Mouse (Mus musculus) thymus, postnatal 10 days (tissue): ENCODE measurements around the gene Dhodh.
A peak's percentile ranks its signal among the peaks of the same experiment; 100 is the strongest.

Source experiments
- DNase-seq, 2 experiments: peaks; one replicate each; pipeline ENCODE4 v3.0.0; 2021; ENCODE audit warnings: low spot score in 2 of 2

Gene Dhodh

DNA sequence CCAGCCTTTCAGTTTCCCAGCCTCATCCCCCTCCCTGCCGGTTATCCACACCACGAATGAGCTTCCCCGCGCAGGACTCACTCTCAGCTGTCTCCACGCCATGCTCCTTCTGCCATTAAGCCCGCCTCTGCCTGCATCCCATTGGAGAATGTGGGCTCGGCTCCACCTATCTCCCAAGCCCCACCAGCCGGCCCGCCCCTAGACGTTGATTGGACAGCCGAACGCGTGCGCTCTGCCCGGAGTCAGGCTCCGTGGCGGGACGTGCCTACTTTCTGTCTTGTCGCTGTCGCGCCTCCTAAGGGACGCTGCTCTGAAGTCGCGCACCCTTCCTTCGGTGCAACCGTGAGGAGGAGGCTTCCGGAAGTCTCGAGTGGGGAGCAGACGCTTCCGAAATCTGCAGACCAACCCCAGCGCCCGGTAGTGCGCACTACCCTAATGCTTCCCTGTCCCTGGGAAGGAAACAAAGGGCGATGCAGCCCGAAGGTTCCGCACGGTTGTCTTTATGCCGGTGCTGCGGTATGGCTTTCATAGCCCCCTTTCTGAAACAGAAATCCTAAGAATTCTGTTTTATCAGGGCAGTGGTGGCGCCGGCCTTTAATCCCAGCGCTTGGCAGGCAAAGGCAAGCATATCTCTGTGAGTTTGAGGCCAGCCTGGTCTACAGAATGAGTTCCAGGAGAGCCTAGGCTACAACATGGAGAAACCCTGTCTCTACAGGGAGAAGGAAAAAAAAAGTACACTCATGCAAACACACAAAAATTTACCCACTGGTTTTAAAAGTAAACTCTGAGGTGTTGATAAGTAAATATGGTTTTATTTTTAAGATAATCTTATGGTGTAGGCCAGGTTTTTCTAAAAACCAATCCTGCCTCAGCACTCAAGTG lies at the start of gene Dhodh:
Gene Dhodh, minus strand, starts transcription at position 403 of the 882 bp plus-strand sequence.
- peak; percentile 94 to 95 for DNase-seq

DNA sequence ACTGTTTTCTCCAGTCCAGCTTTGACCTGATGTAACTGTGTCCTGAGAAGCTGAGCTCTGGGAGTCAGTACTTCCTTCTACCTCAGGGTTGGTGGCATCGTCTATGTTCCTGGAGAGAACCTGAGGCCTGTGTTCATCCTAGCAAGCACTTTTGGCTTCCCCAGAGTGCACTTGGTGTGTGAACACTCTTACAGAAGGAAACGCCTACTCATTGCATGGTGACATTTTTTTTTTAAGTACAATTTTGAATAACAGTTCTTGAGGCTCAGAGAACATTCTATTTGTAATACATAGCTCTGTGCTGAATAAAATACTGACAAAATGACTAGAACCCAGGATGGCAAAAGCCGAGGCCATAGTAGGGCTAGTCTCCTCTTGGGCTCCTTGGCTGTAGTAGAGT lies 48.4 kb upstream of the Dhodh start:
- DNase-seq = no peak

DNA sequence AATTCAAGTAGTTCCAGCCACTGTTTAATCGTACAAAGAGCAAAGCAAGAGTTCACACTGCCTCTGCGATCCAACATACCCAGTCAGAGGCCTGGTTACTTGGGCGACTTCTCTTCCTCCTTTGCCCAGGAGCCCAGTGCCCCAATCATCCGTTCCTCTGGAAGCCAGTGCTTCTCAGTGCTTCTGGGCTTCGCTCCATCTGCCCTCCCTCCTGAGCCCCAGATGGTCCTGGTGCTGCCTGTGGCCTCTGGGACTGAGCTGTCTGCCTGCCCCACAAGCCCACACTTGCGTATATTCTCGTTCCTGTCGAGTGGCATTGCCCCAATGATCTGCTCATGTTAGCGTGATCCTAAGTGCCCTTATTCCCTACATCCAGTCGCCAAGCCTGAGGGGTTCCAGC lies 42.3 kb upstream of the Dhodh start:
- DNase-seq = no peak

DNA sequence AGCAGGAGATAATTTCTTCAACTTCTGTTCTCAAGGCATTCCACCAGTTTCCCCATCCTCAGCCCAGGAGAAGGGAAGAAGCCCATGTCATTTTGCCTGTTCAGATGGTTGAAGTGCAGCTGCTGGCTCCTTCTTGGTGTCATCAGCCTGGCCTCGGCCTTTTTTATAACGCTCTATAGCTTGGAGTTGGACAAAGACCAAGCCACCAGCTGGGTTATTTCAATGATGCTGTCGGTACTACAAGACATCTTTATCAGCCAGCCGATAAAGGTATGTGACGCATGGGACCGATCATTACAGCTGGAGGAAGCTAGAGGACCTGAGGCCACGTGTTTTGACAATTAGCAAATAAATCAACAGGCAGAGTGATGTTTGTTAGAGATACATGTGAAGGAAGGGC lies 40.0 kb upstream of the Dhodh start:
- no peak for DNase-seq

DNA sequence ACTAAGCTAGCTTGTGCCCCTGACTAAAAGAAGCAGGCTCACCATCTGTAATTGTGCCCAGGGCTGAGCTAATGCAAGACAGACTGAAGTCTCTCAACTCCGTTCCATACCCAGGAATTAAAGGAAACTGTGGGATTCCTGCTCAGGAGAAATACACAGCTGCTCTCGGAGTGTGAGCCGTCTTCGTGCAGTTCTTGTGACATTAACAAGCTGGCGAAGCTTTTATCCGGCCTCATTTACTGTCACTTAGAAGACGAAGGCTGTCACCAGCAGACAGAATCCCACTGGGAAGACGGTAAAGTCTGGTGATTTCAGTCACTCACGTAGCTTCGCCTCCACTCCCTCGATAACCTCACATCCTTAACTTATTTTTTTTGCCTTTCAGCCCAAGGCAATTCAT lies 38.9 kb upstream of the Dhodh start:
- DNase-seq = no peak

DNA sequence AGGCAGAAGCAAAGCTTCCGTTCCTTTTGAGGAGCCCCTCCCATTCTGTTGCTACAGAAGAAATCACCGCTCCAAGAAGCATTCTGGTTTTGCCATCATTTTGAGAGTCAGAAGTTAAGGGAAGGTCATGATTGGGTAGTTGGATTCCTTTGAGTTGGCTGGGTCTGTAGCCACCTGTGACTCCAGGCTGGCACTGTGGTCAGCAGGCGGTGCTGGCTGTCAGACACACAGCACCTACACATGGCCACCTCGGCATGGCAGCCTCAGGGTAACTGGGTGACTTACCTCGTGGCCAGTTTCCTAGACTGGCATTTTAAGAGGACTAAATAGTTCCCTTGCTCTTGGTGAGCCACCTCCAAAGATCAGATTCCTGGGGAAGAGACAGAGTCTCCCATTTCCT lies 32.8 kb upstream of the Dhodh start:
- DNase-seq = no peak

DNA sequence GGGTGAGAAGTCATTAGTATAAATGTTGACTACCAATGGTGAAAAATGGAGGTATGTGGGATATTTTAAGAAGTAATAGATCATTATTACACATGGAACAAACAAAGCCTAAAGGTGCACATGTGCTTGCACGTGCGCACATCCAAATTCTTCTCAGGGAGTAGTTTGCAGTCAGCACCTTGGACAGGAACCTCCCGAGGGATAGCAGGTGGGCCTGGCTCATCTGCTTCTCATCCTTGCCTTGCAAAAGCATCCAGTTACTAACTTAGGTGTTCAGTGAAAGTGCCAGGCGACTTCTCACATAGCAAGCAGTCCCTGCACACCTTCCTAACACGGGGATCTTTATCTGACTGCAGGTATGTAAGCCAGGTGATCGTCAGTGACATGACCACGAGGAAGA lies 31.9 kb upstream of the Dhodh start:
- no peak for DNase-seq

DNA sequence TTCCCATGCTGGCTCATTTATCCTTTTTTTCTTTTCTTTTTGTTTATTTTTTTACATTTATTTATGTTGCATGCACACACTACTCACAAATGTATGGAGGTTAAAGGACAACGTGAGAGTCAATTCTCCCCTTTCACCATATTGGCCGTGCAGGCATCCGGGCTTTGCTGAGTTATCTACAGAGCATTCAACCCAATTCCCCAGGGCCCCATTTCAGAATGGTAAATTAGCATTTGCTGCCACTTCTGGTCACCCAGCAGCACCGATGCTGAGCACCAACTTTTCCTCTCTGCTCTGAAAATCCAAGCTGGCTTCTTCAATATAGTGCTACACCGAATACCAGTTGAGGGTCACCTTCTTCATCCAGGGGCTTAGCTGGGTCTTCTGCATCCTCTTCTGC lies 30.4 kb upstream of the Dhodh start:
- DNase-seq = no peak

DNA sequence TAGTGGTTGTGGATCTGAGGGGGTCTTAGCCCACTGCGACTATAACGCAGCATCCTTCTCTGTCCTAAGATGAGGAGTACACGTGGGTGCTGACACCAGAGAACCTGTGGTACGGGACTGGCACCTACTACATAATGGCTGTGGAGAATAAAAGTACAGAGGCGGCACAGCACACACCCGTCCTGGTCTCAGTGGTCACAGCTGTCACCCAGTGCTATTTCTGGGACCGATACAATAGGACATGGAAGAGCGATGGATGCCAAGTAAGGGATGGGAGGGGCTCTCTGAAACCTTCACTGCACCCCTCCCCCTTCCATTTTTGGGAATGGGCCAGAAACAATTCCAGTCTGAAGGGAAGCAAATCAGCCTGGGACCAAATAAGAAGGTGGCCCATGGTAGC lies 26.7 kb upstream of the Dhodh start:
- DNase-seq = no peak

DNA sequence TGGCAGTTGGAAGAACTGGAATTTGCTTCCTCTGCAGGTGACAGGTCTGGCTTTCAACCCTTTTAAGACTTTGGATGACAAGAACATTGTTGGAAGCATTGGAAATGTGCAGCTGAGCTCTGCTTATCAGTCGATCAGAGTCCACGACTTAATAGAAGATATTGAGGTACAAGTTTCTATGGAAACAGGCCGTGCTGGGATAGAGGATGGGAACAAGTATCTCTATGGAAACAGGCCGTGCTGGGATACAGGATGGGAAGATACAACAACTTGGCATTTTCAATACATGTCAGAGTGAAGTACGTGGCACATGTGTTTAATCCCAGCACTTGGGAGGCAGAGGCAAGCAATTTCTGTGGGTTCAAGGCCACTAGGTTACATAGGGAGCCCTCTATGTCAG lies 24.0 kb upstream of the Dhodh start:
- DNase-seq = no peak

DNA sequence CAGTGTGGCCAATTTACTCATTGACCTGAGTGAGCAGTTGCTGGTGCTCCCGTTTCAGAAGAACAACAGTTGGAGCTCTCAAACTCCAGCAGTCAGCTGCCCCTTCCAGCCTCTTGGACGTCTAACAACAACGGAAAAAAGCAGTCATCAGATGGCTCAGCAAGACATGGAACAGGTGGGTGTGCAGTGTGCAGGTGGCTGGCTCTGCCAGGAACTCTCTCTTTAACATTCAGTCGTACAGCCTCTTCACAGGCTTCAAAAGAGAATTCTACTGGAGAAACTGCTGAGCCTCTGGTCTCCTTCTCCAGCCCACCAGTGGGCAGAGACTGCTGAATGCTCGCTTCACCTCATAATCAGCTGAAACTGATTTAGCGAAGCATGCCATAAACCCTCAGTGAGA lies 20.2 kb upstream of the Dhodh start:
- no peak for DNase-seq

DNA sequence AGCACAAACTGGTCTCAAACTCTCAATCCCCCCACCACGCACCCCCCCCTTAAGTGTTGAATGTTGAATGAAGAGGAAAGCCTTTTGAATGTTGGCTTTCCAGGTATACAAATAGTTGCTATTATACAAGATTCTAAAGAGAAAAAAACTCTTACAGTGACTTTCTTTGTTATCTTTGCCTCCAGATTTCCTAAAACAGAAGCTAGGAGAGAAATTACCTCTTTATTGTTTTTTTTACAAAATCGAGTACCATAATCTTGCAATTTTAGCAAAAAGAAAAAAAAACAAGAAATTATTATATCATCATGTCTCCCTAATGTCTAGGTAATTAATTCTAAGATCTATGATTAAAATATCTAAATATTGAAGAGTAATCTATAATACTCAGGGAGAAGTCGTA lies 7.1 kb upstream of the Dhodh start:
- no peak for DNase-seq

DNA sequence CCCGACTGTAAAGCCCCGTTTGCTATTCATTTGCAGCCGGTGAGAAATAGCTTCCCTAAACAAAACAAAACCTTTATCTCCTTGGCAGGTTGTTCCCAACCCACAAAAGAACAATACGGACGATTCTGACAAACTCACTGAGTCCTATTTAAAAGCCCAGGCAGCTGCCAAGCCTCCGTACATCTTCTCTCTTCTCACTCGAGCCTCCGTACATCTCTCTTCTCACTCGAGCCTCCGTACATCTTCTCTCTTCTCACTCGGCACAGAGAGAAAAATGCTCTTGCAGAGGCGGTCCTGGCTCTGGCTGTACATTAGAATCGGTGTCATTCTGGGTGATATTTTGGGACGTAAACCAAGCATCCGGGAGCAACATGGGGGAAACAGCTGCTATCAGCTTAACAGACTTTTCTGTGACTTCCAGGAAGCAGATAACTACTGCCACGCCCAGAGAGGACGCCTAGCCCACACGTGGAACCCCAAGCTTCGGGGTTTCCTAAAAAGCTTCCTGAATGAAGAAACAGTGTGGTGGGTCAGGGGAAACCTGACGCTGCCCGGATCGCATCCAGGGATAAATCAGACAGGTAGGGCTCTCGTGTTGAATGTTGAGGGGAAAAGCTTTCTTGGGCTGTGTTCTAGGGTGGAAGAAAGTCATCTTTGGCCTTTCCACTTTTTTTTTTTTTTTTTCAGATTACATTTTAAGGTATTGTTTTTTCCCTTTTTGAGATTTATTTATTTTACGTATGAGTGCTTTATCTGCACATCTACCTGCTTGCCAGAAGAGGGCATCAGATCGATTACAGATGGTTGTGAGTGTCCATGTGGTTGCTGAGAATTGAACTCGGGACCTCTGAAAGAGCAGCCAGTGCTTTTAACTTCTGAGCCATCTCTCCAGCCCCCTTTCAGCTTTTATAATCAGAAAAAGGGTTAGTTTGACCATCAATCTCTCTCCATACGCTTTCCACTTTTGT lies 6.1 kb upstream of the Dhodh start, which contains the start of gene Pkd1l3:
Gene Pkd1l3, plus strand, starts transcription at position 275 of the 968 bp plus-strand sequence.
- DNase-seq = no peak

DNA sequence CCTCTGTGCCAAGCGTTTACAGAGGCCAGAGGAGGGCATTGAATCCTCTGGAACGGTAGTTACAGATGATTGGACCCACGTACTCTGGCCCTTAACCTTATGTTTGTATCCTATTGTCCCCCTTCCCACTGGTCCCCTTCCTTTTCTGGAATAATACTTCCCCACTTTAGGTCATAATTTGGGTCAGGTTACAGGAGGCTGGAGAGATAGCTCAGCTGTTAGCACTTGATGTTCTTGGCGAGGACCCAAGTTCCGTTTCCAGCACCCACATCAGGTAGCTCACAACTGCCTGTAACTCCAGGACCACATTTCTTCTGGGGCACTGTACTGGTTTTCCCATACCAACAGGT lies 655 bp upstream of the Dhodh start:
- DNase-seq = no peak

DNA sequence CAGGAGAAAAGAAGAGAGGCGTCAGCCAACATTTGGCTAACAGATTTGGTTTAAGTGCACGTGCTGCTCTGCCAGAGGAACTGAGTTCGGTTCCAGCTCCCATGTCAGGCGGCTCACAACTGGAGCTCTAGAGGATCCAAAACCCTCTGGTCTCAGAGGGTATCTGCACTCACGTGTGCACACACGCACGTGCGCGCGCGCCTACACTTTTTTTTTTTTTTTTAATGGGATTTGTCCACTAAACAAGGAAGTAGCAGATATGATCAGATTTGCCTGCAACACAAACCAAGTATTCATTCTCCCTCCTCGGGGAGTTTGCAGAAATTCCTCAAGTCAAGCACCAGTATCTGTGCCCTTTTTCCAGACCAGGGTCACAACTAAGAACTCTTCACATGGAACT lies 823 bp downstream of the Dhodh start:
- no peak for DNase-seq

DNA sequence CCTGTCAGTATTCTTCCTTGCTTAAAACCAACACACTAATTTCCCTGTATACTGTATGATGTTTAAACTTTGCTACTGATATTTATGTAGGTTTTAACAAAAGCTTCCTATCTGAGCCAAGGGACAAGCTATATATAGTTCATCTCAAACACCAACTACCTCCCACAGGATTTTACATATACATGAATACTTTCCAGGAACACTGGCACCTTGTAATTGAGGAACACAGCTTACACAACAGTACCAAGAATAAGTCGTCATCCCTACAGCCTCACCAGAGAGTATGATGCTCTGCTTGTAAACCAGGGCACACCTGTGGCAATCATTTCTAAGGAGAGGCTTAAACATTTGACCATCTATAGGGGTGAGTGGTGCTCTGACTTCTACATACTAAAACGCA lies 1.7 kb downstream of the Dhodh start:
- DNase-seq = no peak

DNA sequence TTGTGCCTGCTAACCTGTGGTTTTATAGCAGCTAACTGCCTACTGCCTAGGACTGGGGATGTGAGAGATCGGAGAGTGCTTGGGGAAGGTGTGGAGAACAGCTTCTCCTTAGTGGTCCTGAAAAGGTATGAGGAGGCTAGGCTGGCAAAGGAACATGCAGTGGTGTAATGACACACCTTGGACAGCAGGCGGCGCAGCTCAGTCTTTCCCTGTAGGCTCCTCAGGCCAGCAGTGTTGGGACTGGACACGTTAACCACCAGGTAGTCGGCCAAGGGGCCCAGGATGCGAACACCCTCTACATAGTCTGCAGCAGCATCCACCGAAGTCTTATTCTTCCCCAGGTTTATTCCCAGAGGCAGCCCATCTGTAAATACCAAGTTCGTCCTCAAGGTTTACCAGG lies 12.6 kb downstream of the Dhodh start:
- DNase-seq = peak in 1 of 2 experiments; percentile 63

DNA sequence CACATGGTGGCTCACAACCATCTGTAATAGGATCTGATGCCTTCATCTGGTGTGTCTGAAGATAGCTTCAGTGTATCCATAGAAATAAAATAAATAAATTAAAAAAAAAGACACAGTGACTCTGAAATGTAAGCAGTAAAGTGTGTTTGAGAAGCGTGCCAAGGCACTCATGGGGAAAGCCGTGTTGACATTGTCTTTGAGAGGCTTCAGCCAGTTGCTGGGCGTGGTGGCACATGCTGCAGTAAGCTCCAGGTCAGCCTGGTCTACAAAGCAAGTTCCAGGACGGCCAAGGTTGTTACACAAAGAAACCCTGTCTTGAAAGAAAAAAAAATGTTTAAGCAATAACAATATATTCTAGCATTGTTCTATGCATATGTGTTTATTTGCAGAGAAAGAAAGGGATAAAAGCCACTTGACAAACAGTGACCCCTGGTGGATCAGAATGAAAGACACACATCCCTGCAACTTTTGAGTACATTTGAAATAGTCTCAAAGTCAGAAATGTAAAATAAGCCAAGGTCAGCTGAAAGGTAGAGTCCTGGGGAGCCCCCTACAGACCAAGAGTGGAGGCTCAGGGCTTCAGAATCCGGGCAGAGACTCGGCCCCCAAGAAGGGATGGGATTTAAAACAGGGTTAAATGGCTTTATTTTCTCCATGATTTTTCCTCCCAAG lies 15.2 kb downstream of the Dhodh start:
- DNase-seq = peak in 1 of 2 experiments; percentile 36

DNA sequence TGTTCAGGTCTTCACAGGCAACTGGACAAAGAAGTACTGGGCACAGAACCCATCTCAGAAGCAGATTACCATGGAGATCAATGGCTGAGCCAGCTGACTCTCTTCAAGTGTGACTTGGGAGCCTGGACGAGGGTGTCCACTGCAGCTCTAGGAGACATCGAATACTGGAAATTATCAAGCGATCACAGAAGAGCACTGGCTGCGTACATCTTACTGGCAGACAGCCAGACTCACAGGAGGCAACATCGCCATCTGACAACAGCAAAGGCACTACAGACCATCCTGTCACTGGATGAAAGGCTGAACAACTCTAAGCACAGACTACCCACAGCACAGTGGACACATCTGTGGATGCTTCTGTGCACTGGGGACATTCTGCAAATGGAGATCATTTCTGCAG lies 16.3 kb downstream of the Dhodh start:
- DNase-seq = no peak

DNA sequence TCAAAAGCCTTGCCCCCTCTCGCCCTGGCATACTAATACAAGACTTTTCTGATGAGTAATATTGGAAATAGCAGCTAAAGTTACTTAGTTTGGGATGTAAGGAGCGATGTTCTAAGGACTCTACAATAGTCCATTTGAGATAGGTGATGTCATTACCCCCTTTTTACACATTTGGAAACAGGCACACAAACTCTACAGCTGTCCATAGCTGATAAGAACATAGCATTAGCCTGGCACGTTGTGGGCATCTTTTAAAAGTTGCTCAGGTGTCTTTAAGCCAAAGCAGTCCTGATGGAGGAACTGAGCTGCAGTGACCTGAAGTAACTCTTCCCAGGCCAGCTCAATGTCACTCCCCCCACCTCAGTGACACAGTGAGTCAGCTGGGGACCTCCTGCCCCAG lies 17.1 kb downstream of the Dhodh start:
- DNase-seq = no peak

DNA sequence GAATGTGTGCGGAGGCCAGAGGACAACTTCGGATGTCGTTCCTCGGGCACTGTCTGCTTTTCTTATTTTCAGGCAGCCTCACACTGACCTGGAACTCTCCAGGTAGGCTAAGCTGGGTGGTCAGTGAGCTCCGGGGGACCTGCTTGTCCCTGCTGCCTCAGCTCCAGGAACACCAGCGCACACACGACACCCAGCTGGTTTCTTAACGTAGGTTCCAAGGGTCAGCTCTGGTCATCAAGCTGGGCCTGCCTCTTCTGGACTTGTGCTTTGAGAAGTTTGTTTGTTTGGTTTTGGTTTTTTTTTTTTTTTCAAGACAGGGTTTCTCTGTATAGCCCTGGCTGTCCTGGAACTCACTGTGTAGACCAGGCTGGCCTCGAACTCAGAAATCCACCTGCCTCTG lies 17.6 kb downstream of the Dhodh start:
- no peak for DNase-seq

DNA sequence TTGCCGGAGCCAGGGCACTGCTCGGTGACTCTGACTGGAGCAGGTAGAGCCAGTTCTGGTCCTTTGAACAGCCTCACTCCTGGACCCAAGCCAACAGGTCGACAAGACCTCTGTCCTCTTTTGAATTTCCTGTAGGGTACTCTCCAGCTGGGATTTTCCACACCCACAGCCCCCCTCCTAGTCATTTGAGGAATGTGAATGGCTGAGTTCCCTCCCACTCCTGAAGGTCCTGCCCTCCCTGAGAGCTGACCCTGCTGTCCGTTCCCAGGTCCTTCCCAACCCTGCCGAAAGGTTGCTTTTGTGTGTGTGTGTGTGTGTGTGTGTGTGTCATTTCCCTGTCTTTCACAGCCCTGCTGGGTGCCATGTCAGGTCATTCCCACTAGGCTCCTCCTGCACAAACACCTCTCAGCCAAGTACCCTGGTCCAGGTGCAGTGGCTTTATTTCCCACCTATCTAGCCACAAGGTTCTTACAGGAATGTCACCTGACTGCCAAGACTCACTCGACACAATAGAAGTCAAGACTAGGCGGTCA lies 21.4 kb downstream of the Dhodh start:
- DNase-seq = no peak
